Mouse (Mus musculus) MEL (cell line): Measurements from ENCODE around the gene Ift88.

Experiments
- BHLHE40 ChIP-seq: IDR thresholded peaks from 2 replicates; pipeline ENCODE4 v1.6.1; 2012; ENCODE audit warnings: low read depth, mild to moderate bottlenecking, inconsistent platforms, low read length, improper control_type of control experiment, borderline replicate concordance
- CTCF ChIP-seq, 3 experiments: IDR thresholded peaks in 2 of 3; conservative IDR thresholded peaks in 1 of 3; 2 replicates each; pipeline ENCODE4 v1.5.1; 2011 to 2012; ENCODE audit warnings: low read length in 3 of 3, low read depth in 2 of 3, mild to moderate bottlenecking in 2 of 3, improper control_type of control experiment in 1 of 3, inconsistent platforms in 1 of 3, mixed read lengths in 1 of 3, moderate library complexity in 1 of 3; ENCODE audit not compliant: control insufficient read depth in 1 of 3, insufficient read depth in 1 of 3, poor library complexity in 1 of 3, severe bottlenecking in 1 of 3
- ELF1 ChIP-seq: IDR thresholded peaks from 2 replicates; pipeline ENCODE4 v1.6.1; 2014; ENCODE audit warnings: low read depth, mild to moderate bottlenecking, inconsistent platforms, low read length, improper control_type of control experiment, moderate library complexity
- GATA1 ChIP-seq: IDR thresholded peaks from 2 replicates; pipeline ENCODE4 v1.6.1; 2011; ENCODE audit warnings: low read depth, low read length, improper control_type of control experiment
- KAT2A ChIP-seq: conservative IDR thresholded peaks from 2 replicates; pipeline ENCODE4 v1.6.1; 2012; ENCODE audit warnings: low read depth, low read length, improper control_type of control experiment, inconsistent platforms
- MAZ ChIP-seq: IDR thresholded peaks from 2 replicates; pipeline ENCODE4 v1.6.1; 2012; ENCODE audit warnings: low read depth, mild to moderate bottlenecking, inconsistent platforms, low read length, improper control_type of control experiment
- MXI1 ChIP-seq: IDR thresholded peaks from 2 replicates; pipeline ENCODE4 v1.6.1; 2011; ENCODE audit warnings: mild to moderate bottlenecking, low read depth, low read length, improper control_type of control experiment
- MYB ChIP-seq: IDR thresholded peaks from 2 replicates; pipeline ENCODE4 v1.6.1; 2011; ENCODE audit warnings: mild to moderate bottlenecking, low read depth, low read length, improper control_type of control experiment
- POLR2A ChIP-seq, 2 experiments: IDR thresholded peaks; 2 replicates each; pipeline ENCODE4 v1.6.1; 2011 to 2012; ENCODE audit warnings: low read length in 2 of 2, mild to moderate bottlenecking in 2 of 2, control low read depth in 1 of 2, improper control_type of control experiment in 1 of 2, low read depth in 1 of 2, moderate library complexity in 1 of 2; ENCODE audit not compliant: control insufficient read depth in 1 of 2, insufficient read depth in 1 of 2, poor library complexity in 1 of 2
- POLR2AphosphoS2 ChIP-seq: IDR thresholded peaks from 2 replicates; pipeline ENCODE4 v1.6.1; 2011; ENCODE audit warnings: low read length, improper control_type of control experiment
- POLR2AphosphoS5 ChIP-seq: IDR thresholded peaks from 2 replicates; pipeline ENCODE4 v1.6.1; 2012; ENCODE audit warnings: low read depth, borderline replicate concordance, mild to moderate bottlenecking, inconsistent platforms, low read length, moderate library complexity, mixed read lengths
- SMC3 ChIP-seq: IDR thresholded peaks from 2 replicates; pipeline ENCODE4 v1.6.1; 2011; ENCODE audit warnings: low read depth, low read length, improper control_type of control experiment
- ZC3H11A ChIP-seq: IDR thresholded peaks from 2 replicates; pipeline ENCODE4 v1.6.1; 2012; ENCODE audit warnings: low read depth, mild to moderate bottlenecking, inconsistent platforms, low read length, improper control_type of control experiment

DNA sequence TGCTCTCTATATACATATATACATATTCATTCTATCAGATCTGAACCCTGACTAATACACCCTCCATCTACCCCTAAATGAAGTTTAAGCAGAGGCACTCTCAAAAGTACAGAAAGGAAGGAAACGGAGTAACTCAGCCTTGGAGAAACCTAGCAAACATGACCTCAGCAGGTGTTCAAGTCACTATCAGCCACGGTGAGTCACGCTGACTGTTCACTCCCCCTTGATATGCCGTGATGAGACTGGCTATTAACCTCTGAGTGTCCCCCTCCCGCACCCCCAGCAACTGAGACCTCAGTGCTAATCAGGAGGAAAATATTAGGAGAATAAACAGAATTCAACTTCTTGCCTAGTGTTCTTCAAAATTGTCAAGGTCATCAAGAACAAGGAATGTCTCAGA is 38.2 kb upstream of the Ift88 start:
- TF ChIP-seq POLR2A (IDR thresholded peaks at IDR 0.05; ENCODE audit: control insufficient read depth in 1 of 2, insufficient read depth in 1 of 2, low read depth in 1 of 2, low read length in 2 of 2, poor library complexity in 1 of 2) = no peak
- no peak for TF ChIP-seq MAZ
- TF ChIP-seq KAT2A = no peak
- no peak for TF ChIP-seq CTCF (IDR thresholded peaks at IDR 0.05 in 2 of 3, conservative IDR thresholded peaks at IDR 0.05 in 1 of 3; ENCODE audit: control insufficient read depth in 1 of 3, insufficient read depth in 1 of 3, low read depth in 2 of 3, low read length in 3 of 3, poor library complexity in 1 of 3, severe bottlenecking in 1 of 3)
- no peak for TF ChIP-seq BHLHE40
- TF ChIP-seq SMC3 = no peak
- TF ChIP-seq POLR2AphosphoS2 = no peak
- TF ChIP-seq ZC3H11A = no peak
- TF ChIP-seq GATA1 = 0 out of 2 replicates have a peak, but pooled peaks have one; percentile 16
- TF ChIP-seq MYB = no peak
- no peak for TF ChIP-seq POLR2AphosphoS5
- no peak for TF ChIP-seq ELF1
- TF ChIP-seq MXI1 = no peak
